Mouse (Mus musculus) MEL-GATA-1-ER (cell line): ENCODE data around the gene Tmem59l.
A peak's percentile ranks its signal among the peaks of the same experiment; 100 is the strongest.
"Not testable (repeated sequence)": the region's sequence is repeated elsewhere in the genome, so short reads cannot be mapped to it uniquely, and the experiment has no call there.

Experiments
- DNase-seq: peaks from one replicate; pipeline ENCODE4 v3.0.0-alpha.2; 2012; ENCODE audit warnings: low read depth; ENCODE audit errors: extremely low read depth

The Tmem59l gene

GRCm38 (mm10) chr8:70486941-70487520 is at the start of gene Tmem59l:
Gene Tmem59l, minus strand, starts transcription at chr8:70487358.
- no peak for DNase-seq

GRCm38 (mm10) chr8:70535701-70536100 is 48.5 kb upstream of the Tmem59l start:
- DNase-seq: no peak

GRCm38 (mm10) chr8:70535221-70535620 is 48.1 kb upstream of the Tmem59l start:
- DNase-seq: no peak

- DNase-seq: no peak
Measured at GRCm38 (mm10) chr8:70534281-70534680, 47.1 kb upstream of the Tmem59l start.

GRCm38 (mm10) chr8:70530314-70530713 is 43.2 kb upstream of the Tmem59l start:
- no peak for DNase-seq

GRCm38 (mm10) chr8:70529741-70530161 is 42.6 kb upstream of the Tmem59l start:
- DNase-seq: no peak

- no peak for DNase-seq
Measured at GRCm38 (mm10) chr8:70529299-70529698, 42.1 kb upstream of the Tmem59l start.

GRCm38 (mm10) chr8:70528182-70528797 is 41.1 kb upstream of the Tmem59l start:
- DNase-seq: no peak

GRCm38 (mm10) chr8:70527512-70528181 is 40.5 kb upstream of the Tmem59l start, which contains the start of the genes Fkbp8 and Kxd1:
Gene Fkbp8, plus strand, starts transcription at chr8:70527724.
Gene Kxd1, minus strand, starts transcription at chr8:70527956.
- peak; percentile 80 for DNase-seq

GRCm38 (mm10) chr8:70527111-70527511 is 40.0 kb upstream of the Tmem59l start:
- no peak for DNase-seq

GRCm38 (mm10) chr8:70522592-70523403 is 35.6 kb upstream of the Tmem59l start:
- peak; percentile 95 for DNase-seq

- DNase-seq: no peak
Measured at GRCm38 (mm10) chr8:70519606-70520005, 32.4 kb upstream of the Tmem59l start.

- DNase-seq: no peak
Measured at GRCm38 (mm10) chr8:70519043-70519442, 31.9 kb upstream of the Tmem59l start.

GRCm38 (mm10) chr8:70517940-70518643 is 30.9 kb upstream of the Tmem59l start:
- no peak for DNase-seq

- DNase-seq: no peak
Measured at GRCm38 (mm10) chr8:70513441-70513840, 26.3 kb upstream of the Tmem59l start.

GRCm38 (mm10) chr8:70512253-70512903 is 25.2 kb upstream of the Tmem59l start:
- DNase-seq: peak; percentile 84

- no peak for DNase-seq
Measured at GRCm38 (mm10) chr8:70511770-70512169, 24.6 kb upstream of the Tmem59l start.

- DNase-seq: not testable (repeated sequence)
Measured at GRCm38 (mm10) chr8:70511174-70511573, 24.0 kb upstream of the Tmem59l start.

- DNase-seq: peak; percentile 85
Measured at GRCm38 (mm10) chr8:70510228-70510915, 23.2 kb upstream of the Tmem59l start, which contains the start of gene Uba52. Gene Uba52, minus strand, starts transcription at chr8:70510801.
